Mouse (Mus musculus) E14TG2a.4 (cell line): ENCODE measurements around the gene Gm20388.

Source experiments
- H3K27me3 ChIP-seq: 2 replicates; pipeline ENCODE4 v1.6.1; 2014; ENCODE audit warnings: low read length, control low read depth; ENCODE audit not compliant: insufficient read depth
- H3K36me3 ChIP-seq: 2 replicates; pipeline ENCODE4 v1.6.1; 2014; ENCODE audit warnings: low read length, control low read depth; ENCODE audit not compliant: insufficient read depth
- H3K4me1 ChIP-seq: replicated peaks from 2 replicates; pipeline ENCODE4 v1.6.1; 2014; ENCODE audit warnings: low read depth, low read length, control low read depth
- H3K4me3 ChIP-seq: replicated peaks from 2 replicates; pipeline ENCODE4 v1.5.1; 2014; ENCODE audit warnings: mild to moderate bottlenecking, low read length
- H3K9me3 ChIP-seq: 2 replicates; pipeline ENCODE4 v1.6.1; 2014; ENCODE audit warnings: low read length, control low read depth
- CTCF ChIP-seq: conservative IDR thresholded peaks from 2 replicates; pipeline ENCODE4 v1.5.1; 2014; ENCODE audit warnings: low read length
- NANOG ChIP-seq: IDR thresholded peaks from 2 replicates; pipeline ENCODE4 v1.6.1; 2014; ENCODE audit warnings: borderline replicate concordance, low read length, mixed read lengths
- POU5F1 ChIP-seq: IDR thresholded peaks from 2 replicates; pipeline ENCODE4 v1.6.1; 2014; ENCODE audit warnings: low read length, borderline replicate concordance

Gm20388 gene

GRCm38 (mm10) chr8:123763355-123763754 lies 3852.7 kb downstream of the Gm20388 start:
- Histone ChIP-seq H3K9me3 (peaks cover 11% of the 10 kb centered on the region), H3K4me1 (peaks cover 60% of the 10 kb centered on the region), H3K4me3 (no peak overlapping the region), H3K36me3 (no peaks in the 10 kb centered on the region), H3K27me3 (no peaks in the 10 kb centered on the region; the same call in 1 of the 2 replicates)
- TF ChIP-seq CTCF (no peak), POU5F1 (no peak), NANOG (no peak)

DNA sequence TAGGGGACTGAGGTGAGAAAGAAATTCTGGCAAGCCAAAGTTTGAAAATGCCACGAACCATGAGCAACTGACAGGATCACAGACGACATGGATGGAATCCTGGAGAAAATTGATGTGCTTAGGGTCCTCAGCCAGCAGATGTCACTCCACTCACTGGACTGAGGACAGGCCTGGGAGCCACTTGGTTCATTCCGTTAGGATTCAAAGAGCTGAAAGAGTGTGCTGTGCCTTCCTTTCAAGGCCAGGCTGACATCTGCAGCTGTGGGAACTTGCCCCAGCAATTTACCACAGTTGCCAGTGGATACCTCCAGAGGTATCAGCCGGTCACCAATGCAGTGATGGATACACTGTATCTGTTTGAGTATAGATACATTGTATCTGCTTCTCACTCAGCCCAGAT lies 3854.0 kb downstream of the Gm20388 start:
- peaks cover 11% of the 10 kb centered on the region for H3K9me3 ChIP-seq
- no peaks in the 10 kb centered on the region for H3K36me3 ChIP-seq
- no peak overlapping the region for H3K4me3 ChIP-seq
- H3K27me3 ChIP-seq, result no peaks in the 10 kb centered on the region; the same call in 1 of the 2 replicates
- peak; percentile 33; the same call in 1 of the 2 replicates for TF ChIP-seq CTCF
- no peak for TF ChIP-seq POU5F1
- peaks cover 49% of the 10 kb centered on the region for H3K4me1 ChIP-seq

- TF ChIP-seq CTCF (no peak), NANOG (no peak), POU5F1 (no peak)
- no peaks in the 10 kb centered on the region; the same call in 1 of the 2 replicates for H3K27me3 ChIP-seq
- H3K4me3 ChIP-seq, result no peak overlapping the region
- peaks cover 11% of the 10 kb centered on the region for H3K9me3 ChIP-seq
- no peaks in the 10 kb centered on the region for H3K36me3 ChIP-seq
- H3K4me1 ChIP-seq, result peaks cover 37% of the 10 kb centered on the region
Measured at GRCm38 (mm10) chr8:123766516-123766915, 3855.9 kb downstream of the Gm20388 start.

DNA sequence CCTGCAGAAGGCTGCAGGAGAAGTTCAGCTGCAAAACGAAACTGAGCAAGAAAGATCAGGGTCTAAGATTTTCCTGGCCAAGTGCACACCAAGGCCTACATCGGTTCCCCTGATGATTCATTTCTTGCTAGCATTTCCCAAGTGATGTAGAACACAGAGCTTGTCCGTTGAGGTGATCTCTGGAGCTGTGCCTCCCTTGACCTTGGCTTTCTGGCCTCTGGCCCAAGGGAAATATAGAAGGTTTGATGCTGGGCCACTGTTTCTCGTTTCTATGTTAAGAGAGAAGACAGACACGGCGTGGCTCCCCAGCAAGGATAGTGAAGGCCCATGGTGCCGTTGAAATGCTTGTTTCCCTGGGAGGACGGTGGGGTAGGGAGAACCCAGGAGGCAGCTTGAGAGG lies 3857.2 kb downstream of the Gm20388 start:
- no peaks in the 10 kb centered on the region for H3K36me3 ChIP-seq

GRCm38 (mm10) chr8:123768492-123769356 lies 3858.1 kb downstream of the Gm20388 start:
- H3K4me1 ChIP-seq, result peaks cover 33% of the 10 kb centered on the region
- no peaks in the 10 kb centered on the region; the same call in 1 of the 2 replicates for H3K27me3 ChIP-seq
- no peaks in the 10 kb centered on the region for H3K36me3 ChIP-seq
- peaks cover 11% of the 10 kb centered on the region for H3K9me3 ChIP-seq
- no peak overlapping the region for H3K4me3 ChIP-seq
- TF ChIP-seq CTCF (peak; percentile 69), NANOG (no peak)

More for the DNA sequence above, 3857.2 kb downstream of the Gm20388 start:
- peaks cover 11% of the 10 kb centered on the region for H3K9me3 ChIP-seq
- H3K4me3 ChIP-seq, result no peak overlapping the region
- H3K27me3 ChIP-seq, result no peaks in the 10 kb centered on the region; the same call in 1 of the 2 replicates
- H3K4me1 ChIP-seq, result peaks cover 33% of the 10 kb centered on the region
- TF ChIP-seq NANOG (no peak), POU5F1 (no peak), CTCF (no peak)

DNA sequence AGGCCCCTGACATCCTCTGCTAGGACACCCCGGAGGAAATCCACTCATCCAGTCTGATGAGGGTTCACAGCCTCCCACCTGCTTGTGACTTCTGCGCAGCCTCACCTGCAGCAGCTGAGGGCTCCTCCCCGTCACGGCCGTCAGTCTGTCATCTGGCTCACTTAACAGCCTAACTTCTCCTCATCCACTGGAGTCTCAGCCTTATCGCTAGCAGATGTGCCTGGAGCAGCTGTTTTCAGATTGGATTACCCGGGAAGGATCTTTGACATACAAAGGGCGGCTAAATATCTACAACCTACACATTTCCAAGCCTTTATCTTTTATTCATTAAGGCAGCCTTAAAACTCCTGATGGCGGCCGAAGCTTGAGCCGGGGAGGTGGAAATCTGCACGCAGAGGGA lies 3862.8 kb downstream of the Gm20388 start:
- TF ChIP-seq POU5F1 (no peak), NANOG (no peak), CTCF (no peak)
- Histone ChIP-seq H3K9me3 (no peaks in the 10 kb centered on the region; the same call in 1 of the 2 replicates), H3K4me3 (no peak overlapping the region; the same call in 1 of the 2 replicates), H3K27me3 (0 out of 2 replicates have a peak, but pooled peaks cover 3% of the 10 kb centered on the region), H3K36me3 (no peaks in the 10 kb centered on the region), H3K4me1 (peaks cover 24% of the 10 kb centered on the region)

DNA sequence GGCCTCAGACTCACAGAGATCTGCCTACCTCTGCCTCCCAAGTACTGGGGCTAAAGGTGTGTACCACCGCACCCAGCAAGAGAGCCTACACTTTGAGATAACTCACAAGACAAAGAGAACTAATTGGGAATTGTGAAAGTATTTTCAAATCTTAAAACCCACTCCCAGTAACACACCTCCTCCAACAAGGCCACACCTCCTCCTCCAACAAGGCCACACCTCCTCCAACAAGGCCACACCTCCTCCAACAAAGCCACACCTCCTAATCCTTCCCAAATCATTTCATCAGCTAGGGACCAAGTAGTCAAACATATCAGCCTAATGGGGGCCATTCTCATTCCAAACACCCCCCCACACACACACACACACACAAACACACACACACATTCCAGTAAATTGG lies 3863.8 kb downstream of the Gm20388 start:
- Histone ChIP-seq H3K9me3 (no peaks in the 10 kb centered on the region; the same call in 1 of the 2 replicates), H3K4me1 (peaks cover 21% of the 10 kb centered on the region), H3K36me3 (no peaks in the 10 kb centered on the region), H3K4me3 (no peak overlapping the region), H3K27me3 (0 out of 2 replicates have a peak, but pooled peaks cover 3% of the 10 kb centered on the region)
- TF ChIP-seq NANOG, result no peak
- no peak for TF ChIP-seq POU5F1
- TF ChIP-seq CTCF, result no peak

- H3K9me3 ChIP-seq, result no peaks in the 10 kb centered on the region; the same call in 1 of the 2 replicates
- H3K4me1 ChIP-seq, result peaks cover 22% of the 10 kb centered on the region
- TF ChIP-seq CTCF, result no peak
- no peak for TF ChIP-seq NANOG
- TF ChIP-seq POU5F1, result no peak
- no peaks in the 10 kb centered on the region for H3K36me3 ChIP-seq
- no peak overlapping the region for H3K4me3 ChIP-seq
- H3K27me3 ChIP-seq, result 0 out of 2 replicates have a peak, but pooled peaks cover 3% of the 10 kb centered on the region
Measured at GRCm38 (mm10) chr8:123777319-123777718, 3866.7 kb downstream of the Gm20388 start.
